Mouse (Mus musculus) testis, postnatal 14 days (tissue): Measurements from ENCODE around the gene Vamp3.

Source experiments
- DNase-seq: peaks from one replicate; pipeline ENCODE4 v3.0.0; 2021; ENCODE audit warnings: low spot score

Vamp3 gene

GRCm38 (mm10) chr4:151057347-151058321 lies at the start of gene Vamp3:
TSS of gene Vamp3 (minus strand) at chr4:151057963.
- peak; percentile 99 for DNase-seq

- no peak for DNase-seq
Measured at GRCm38 (mm10) chr4:151106468-151106867, 48.7 kb upstream of the Vamp3 start.

DNA sequence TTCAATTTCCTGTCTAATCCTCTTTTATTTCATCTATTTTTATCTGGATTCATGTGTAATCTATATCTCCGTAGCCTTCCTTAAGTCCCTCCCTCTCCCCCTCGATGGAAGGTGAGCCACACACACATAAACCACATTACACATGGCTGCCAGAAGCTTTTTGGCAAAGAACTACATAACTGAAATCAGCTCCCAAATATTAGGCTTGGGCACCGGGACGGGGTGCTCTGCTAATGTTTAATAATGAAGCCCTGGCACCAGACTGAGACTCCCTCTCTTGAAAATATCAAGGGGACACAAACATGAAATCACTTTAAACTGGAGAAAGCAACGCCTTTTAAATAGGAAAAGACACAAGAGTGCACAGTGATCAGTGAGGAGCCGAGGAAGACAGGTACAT lies 48.1 kb upstream of the Vamp3 start:
- DNase-seq, result no peak

- DNase-seq, result no peak
Measured at GRCm38 (mm10) chr4:151104147-151104546, 46.4 kb upstream of the Vamp3 start.

DNA sequence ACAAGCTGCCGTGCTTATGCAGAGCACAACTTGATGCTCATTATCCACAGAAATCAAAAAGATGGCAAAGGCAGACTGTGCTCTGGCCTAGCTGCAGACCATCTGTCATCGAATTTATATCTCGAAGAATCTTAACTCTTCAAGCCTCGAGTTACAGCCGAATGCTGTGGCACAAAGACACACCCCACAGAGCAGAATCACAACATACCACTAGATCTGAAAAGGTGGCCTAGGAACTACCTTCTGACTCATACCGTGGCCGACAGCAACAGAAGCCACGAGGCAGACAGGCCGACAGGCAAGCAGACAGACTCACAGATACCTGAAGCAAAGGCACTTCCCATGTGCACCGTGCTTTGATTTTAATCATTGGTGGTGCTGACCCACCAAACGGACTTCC lies 45.9 kb upstream of the Vamp3 start:
- no peak for DNase-seq

- no peak for DNase-seq
Measured at GRCm38 (mm10) chr4:151097104-151097438, 39.3 kb upstream of the Vamp3 start.

DNA sequence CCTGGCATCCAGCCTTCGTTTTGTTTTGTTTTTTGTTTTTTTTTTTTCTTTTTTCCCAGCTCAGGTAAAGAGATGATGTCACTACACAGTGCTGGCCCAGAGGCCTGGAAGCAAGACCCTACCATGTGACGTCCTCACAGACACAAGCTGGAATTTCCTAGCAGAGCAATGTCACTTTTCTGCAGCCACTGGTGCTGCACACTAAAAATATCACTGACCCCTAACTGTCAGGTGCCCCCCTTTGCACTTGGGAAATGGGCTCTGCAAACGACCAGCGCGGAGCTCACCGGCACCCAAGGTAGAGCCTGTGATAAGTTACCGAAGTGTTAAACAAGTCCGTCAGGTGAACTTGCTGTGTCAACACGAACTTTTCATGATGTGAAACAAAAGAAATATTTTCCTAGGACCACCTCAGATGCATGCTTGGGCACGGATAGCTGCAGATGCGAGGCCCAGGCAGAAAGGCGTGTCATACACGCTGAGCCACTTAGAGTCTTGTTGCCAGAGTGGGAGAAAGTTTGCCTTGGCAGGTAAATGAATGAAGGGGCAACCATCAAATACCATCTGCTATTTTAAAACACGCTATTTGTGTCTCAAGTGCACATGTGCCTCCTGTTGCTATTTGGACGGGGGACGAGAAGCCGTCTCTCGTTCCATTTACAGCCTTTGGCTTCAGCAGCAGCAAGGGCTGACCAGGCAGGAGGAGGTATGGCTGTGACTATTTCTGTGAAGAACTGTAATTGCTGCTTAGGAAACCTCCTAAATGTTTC lies 38.8 kb upstream of the Vamp3 start:
- no peak for DNase-seq

DNA sequence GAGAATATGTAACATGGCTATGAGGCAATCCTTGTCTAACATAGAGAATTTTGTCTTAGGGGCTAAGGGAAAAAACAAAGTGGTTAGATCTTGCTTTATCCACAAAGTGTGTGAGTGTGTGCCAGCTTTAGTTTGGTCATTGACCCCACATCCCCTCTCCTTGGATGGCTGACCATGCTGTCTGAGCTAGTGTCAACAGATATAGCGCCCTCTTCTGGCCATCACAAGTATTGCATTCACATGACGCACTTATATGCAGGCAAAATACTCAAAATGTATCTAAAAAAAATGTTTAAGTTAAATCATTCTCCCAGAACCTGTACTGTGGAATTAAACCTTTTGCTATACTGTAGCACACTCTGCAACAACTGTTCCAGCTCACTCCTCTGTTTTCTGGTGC lies 37.4 kb upstream of the Vamp3 start:
- DNase-seq, result peak; percentile 45

- DNase-seq, result no peak
Measured at GRCm38 (mm10) chr4:151089270-151089669, 31.5 kb upstream of the Vamp3 start, which contains the start of gene Gm13090. TSS of gene Gm13090 (plus strand) at chr4:151089570.

DNA sequence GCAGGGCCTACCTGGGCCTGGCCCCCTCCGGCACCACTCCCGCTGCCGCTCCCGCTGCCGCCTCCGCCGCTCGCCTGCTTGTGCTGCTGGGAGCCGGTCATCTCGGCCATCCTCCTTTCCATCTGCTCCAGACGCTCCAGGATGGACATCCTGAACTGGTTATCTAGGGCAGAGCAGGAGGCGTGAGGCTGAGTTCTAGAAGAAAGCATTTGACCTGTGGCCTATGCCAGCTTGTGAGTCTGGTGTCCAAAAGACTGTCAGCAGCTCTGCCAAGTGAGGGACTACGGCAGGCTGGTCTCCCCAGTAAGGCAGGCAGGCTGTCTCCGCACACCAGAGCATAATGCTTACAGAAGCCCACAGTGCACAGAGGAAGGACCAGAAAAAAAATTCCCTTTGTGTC lies 31.1 kb upstream of the Vamp3 start:
- no peak for DNase-seq

- no peak for DNase-seq
Measured at GRCm38 (mm10) chr4:151087358-151087757, 29.6 kb upstream of the Vamp3 start.

DNA sequence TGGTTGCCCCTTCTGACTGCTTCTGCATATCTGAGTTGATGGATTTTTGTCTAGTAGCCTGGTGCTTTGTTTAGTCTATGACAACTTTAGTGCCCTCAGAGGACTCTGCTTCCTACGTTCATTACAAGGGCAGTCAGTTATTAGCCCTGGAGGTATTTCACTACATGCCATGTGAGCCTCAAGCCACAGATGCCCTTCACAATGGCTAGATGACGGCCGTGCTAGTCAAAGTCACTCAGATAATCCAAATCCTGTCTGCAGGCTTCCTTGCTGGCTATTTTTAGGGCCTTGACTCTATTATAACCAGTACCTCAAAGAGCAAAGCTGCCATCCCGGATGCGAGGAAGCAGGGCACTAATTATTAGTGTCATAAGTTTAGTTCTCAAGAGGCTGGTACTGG lies 25.3 kb upstream of the Vamp3 start:
- DNase-seq, result no peak

GRCm38 (mm10) chr4:151081977-151082376 lies 24.2 kb upstream of the Vamp3 start:
- DNase-seq, result no peak

GRCm38 (mm10) chr4:151081355-151081754 lies 23.6 kb upstream of the Vamp3 start:
- no peak for DNase-seq

- DNase-seq, result no peak
Measured at GRCm38 (mm10) chr4:151074817-151075216, 17.1 kb upstream of the Vamp3 start.

DNA sequence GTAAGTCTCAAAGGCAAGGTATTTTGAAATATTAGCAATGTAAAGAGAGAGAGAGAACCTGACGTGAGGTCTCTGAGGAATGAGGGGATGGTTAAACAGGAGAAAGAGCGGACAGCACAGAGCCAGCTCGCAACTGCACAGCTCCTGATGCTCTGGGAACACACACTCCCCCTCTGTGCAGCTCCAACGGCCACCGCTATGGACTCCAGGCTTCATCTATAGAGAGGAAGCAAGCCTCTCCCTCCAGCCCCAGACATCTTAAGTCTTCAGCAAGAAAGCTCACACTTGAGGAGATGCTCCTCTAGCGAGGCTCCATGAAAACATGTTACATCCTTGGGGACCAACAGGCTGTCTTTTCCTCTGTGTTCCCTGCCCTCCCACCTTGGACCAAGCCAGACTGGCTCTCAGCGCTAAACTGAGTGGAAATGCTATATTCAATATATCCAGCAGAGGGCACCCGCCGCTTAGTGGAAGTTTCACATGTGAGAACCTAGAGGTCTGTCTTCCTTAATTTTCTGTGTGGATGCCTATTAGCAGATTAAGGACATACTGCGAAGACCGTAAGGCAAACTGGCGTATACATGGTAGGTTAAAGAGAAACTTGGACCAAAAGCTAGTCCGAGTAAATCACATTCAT lies 15.5 kb upstream of the Vamp3 start:
- peak; percentile 49 for DNase-seq

GRCm38 (mm10) chr4:151070962-151071361 lies 13.2 kb upstream of the Vamp3 start:
- no peak for DNase-seq

- DNase-seq, result no peak
Measured at GRCm38 (mm10) chr4:151068751-151069150, 11.0 kb upstream of the Vamp3 start.

GRCm38 (mm10) chr4:151059566-151059965 lies 1.8 kb upstream of the Vamp3 start:
- DNase-seq, result no peak

DNA sequence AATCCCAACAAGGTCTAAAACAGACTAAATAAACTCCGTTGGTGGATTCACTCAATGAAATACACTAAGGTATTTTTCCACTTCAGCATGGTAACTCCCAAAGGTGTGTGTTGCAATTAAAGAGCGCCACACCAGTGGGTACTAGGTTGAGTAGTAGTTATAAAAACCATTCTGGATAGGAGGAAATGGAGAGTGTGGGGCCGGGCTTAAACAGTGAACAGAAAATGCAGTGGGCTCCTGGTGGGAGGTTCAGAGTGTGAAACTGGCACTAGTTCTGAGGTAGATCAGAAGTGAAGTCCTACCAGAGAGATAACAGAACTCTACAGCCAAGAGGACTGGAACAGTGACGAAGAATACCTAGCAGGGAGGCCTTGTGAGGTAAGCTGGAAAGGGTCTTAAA lies 871 bp upstream of the Vamp3 start:
- no peak for DNase-seq

DNA sequence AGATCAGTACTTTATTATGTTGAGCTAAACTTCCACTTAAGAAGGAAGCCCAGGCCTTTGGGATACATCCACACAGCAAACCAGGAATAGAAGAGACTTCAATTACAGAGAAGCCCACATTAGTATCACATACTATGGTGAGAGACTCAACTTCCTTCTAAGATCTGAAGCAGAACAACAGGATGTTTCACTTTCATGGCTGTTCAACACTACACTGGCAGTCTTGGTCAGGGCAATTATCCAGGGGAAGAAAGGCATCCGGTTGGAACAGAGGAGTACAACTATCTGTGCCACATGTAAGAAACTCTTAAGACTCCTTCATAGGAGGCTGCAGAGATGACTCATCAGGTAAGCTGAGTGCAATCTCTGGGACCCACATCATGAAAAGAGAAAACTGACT lies 6.6 kb downstream of the Vamp3 start:
- no peak for DNase-seq

GRCm38 (mm10) chr4:151046524-151046923 lies 11.2 kb downstream of the Vamp3 start:
- no peak for DNase-seq
